Mouse (Mus musculus) midbrain, postnatal 0 days (tissue): ENCODE measurements around the gene Cpxm1. TPM values are rescaled to one million over a fixed set of nuclear protein-coding genes. Genes with fewer than 3 reads are reported as not detected.
"Not testable (repeated sequence)": the region's sequence is repeated elsewhere in the genome, so short reads cannot be mapped to it uniquely, and the experiment has no call there.

Source experiments
- ATAC-seq: fragments of 200-750 bp; cut with Nextera tagmentation; 2 replicates; pipeline ENCODE4 v1.8.0; 2017; ENCODE audit warnings: moderate number of reproducible peaks, mild to moderate bottlenecking, moderate TSS enrichment, moderate library complexity; ENCODE audit not compliant: low FRiP score
- DNase-seq: peaks from one replicate; pipeline ENCODE4 v3.0.0-alpha.2; 2015; ENCODE audit warnings: low spot score
- H3K27ac ChIP-seq: fragments of 300-500 bp; sonication (generic); 2 replicates; pipeline ENCODE4 v1.5.1; 2014; ENCODE audit warnings: low read depth, mild to moderate bottlenecking, low read length, mixed read lengths
- H3K27me3 ChIP-seq: fragments of 300-500 bp; sonication (generic); 2 replicates; pipeline ENCODE4 v1.6.1; 2014; ENCODE audit warnings: low read length, control low read depth, mixed read lengths; ENCODE audit not compliant: insufficient read depth
- H3K36me3 ChIP-seq: fragments of 300-500 bp; sonication (generic); 2 replicates; pipeline ENCODE4 v1.6.1; 2014; ENCODE audit warnings: low read length, control low read depth, mixed read lengths; ENCODE audit not compliant: insufficient read depth
- H3K4me1 ChIP-seq: fragments of 300-500 bp; sonication (generic); 2 replicates; pipeline ENCODE4 v1.6.1; 2014; ENCODE audit warnings: mild to moderate bottlenecking, control low read depth, antibody characterized with exemption, low read length, mixed read lengths; ENCODE audit not compliant: insufficient read depth
- H3K4me2 ChIP-seq: fragments of 300-500 bp; sonication (generic); 2 replicates; pipeline ENCODE4 v1.6.1; 2014; ENCODE audit warnings: low read depth, mild to moderate bottlenecking, low read length, mixed read lengths; ENCODE audit not compliant: poor library complexity, severe bottlenecking
- H3K4me3 ChIP-seq: fragments of 300-500 bp; sonication (generic); 2 replicates; pipeline ENCODE4 v1.5.1; 2014; ENCODE audit warnings: low read depth, mild to moderate bottlenecking, low read length, moderate library complexity
- H3K9ac ChIP-seq: fragments of 300-500 bp; sonication (generic); replicated peaks from 2 replicates; pipeline ENCODE4 v1.6.1; 2014; ENCODE audit warnings: mild to moderate bottlenecking, low read length, moderate library complexity, mixed read lengths; ENCODE audit not compliant: poor library complexity, severe bottlenecking
- H3K9me3 ChIP-seq: fragments of 300-500 bp; sonication (generic); 2 replicates; pipeline ENCODE4 v1.6.1; 2016; ENCODE audit warnings: low read length, control low read depth
- CTCF ChIP-seq: IDR thresholded peaks from 2 replicates; pipeline ENCODE4 v1.5.1; 2016; ENCODE audit warnings: antibody characterized with exemption, mild to moderate bottlenecking
- WGBS: fragments of 180-500 bp; shearing (Covaris S2); extraction: QIAGEN DNeasy Blood & Tissue Kit; methylation state at CpG from one replicate; pipeline ENCODE4 v1.1.7; 2014; 5-methylcytosine and 5-hydroxymethylcytosine counted together
- polyA plus RNA-seq: library from polyadenylated mRNA; unstranded; fragments of >200 nt; fragmentation: Nextera tagmentation; extraction: Ambion mirVana; gene quantifications from 2 replicates; pipeline ENCODE4 v1.2.1, GENCODE M21; 2015
- total RNA-seq: library from RNA; depleted of rRNA; stranded (reverse); fragments of >200 nt; gene quantifications from 2 replicates; pipeline ENCODE4 v1.2.3, GENCODE M21; 2014

The Cpxm1 gene
- total and polyA plus RNA-seq, 2 experiments from 2014 or later, result 26.2 to 32.4 TPM

DNA sequence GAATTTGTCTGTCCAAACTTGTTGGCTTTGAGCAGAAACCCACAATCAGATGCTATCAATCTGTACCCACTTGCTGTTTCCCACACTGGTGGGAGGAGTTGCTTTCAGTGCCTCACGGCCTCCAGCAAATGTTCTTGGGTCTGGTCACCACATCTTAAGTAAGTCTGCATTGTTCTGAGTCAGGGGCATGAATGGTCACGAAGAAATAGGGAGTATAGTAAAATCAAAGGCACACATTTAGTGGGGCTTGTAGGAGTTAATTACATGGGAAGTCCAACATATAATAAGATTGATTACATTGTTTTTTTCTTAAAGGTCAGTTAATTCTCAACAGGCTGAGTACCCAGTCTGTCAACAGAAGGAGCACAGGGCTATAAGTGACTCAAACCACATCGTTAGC, 14.2 kb downstream of the Cpxm1 start:
- DNase-seq, result no peak
- no peak overlapping the region for H3K9ac ChIP-seq
- WGBS, result 51% methylated on average over 3 of the region's 3 CpGs
- H3K4me3 ChIP-seq, result no peak overlapping the region
- no peak overlapping the region for H3K4me2 ChIP-seq
- H3K27me3 ChIP-seq, result no peaks in the 10 kb centered on the region
- no peaks in the 10 kb centered on the region for H3K4me1 ChIP-seq
- H3K27ac ChIP-seq, result no peak overlapping the region
- H3K36me3 ChIP-seq, result no peaks in the 10 kb centered on the region
- no peaks in the 10 kb centered on the region for H3K9me3 ChIP-seq
- no peak for ATAC-seq
- TF ChIP-seq CTCF, result no peak

- Histone ChIP-seq H3K9me3 (no peaks in the 10 kb centered on the region), H3K4me2 (no peak overlapping the region)
Observed at GRCm38 (mm10) chr2:130374951-130375350, 22.4 kb downstream of the Cpxm1 start.

GRCm38 (mm10) chr2:130373026-130373425, 24.3 kb downstream of the Cpxm1 start:
- not testable (repeated sequence) for H3K4me2 ChIP-seq, H3K9me3 ChIP-seq
- 48% methylated on average over 1 of the region's 1 CpGs for whole genome bisulfite sequencing

More at GRCm38 (mm10) chr2:130374951-130375350, 22.4 kb downstream of the Cpxm1 start:
- no peaks in the 10 kb centered on the region for H3K36me3 ChIP-seq
- TF ChIP-seq CTCF, result no peak
- no peak for DNase-seq
- H3K27ac ChIP-seq, result no peak overlapping the region
- ATAC-seq, result no peak
- no peak overlapping the region for H3K9ac ChIP-seq
- H3K4me3 ChIP-seq, result no peak overlapping the region
- no peaks in the 10 kb centered on the region for H3K27me3 ChIP-seq
- WGBS, result 78% methylated on average over 4 of the region's 4 CpGs
- no peaks in the 10 kb centered on the region for H3K4me1 ChIP-seq

GRCm38 (mm10) chr2:130367386-130367785, 30.0 kb downstream of the Cpxm1 start:
- Histone ChIP-seq H3K27ac (no peak overlapping the region), H3K4me1 (no peaks in the 10 kb centered on the region; the same call in 1 of the 2 replicates), H3K27me3 (peaks cover 12% of the 10 kb centered on the region), H3K9me3 (no peaks in the 10 kb centered on the region), H3K36me3 (peaks cover under 1% of the 10 kb centered on the region; the same call in 1 of the 2 replicates), H3K9ac (no peak overlapping the region), H3K4me3 (no peak overlapping the region), H3K4me2 (no peak overlapping the region)
- no peak for DNase-seq
- no peak for TF ChIP-seq CTCF
- WGBS, result 70% methylated on average over 4 of the region's 4 CpGs
- no peak for ATAC-seq

More at GRCm38 (mm10) chr2:130373026-130373425, 24.3 kb downstream of the Cpxm1 start:
- not testable (repeated sequence) for H3K4me3 ChIP-seq, H3K9ac ChIP-seq, H3K27ac ChIP-seq, H3K27me3 ChIP-seq, H3K36me3 ChIP-seq, DNase-seq, H3K4me1 ChIP-seq, ATAC-seq

GRCm38 (mm10) chr2:130365211-130366094, 31.9 kb downstream of the Cpxm1 start:
- Histone ChIP-seq H3K9me3 (no peaks in the 10 kb centered on the region), H3K4me1 (no peaks in the 10 kb centered on the region; the same call in 1 of the 2 replicates), H3K4me3 (peak overlapping the region; percentile 27), H3K9ac (0 out of 2 replicates have a peak overlapping the region, but pooled peaks have one; percentile 33), H3K36me3 (peaks cover 8% of the 10 kb centered on the region; the same call in 1 of the 2 replicates), H3K27ac (no peak overlapping the region), H3K27me3 (peaks cover 27% of the 10 kb centered on the region), H3K4me2 (peak overlapping the region; percentile 47)
- TF ChIP-seq CTCF, result peak; percentile 46
- ATAC-seq (peak; percentile 39), DNase-seq (peak; percentile 24)
- WGBS, result 10% methylated on average over 30 of the region's 30 CpGs

GRCm38 (mm10) chr2:130362511-130363026, 34.8 kb downstream of the Cpxm1 start:
- no peak overlapping the region for H3K9ac ChIP-seq
- H3K27ac ChIP-seq, result no peak overlapping the region
- no peak overlapping the region for H3K4me2 ChIP-seq
- H3K4me1 ChIP-seq, result no peaks in the 10 kb centered on the region; the same call in 1 of the 2 replicates
- DNase-seq, result peak; percentile 70
- WGBS, result 4% methylated on average over 14 of the region's 14 CpGs
- H3K27me3 ChIP-seq, result peaks cover 29% of the 10 kb centered on the region
- no peak overlapping the region for H3K4me3 ChIP-seq
- no peak for ATAC-seq
- H3K9me3 ChIP-seq, result no peaks in the 10 kb centered on the region
- TF ChIP-seq CTCF, result peak; percentile 77
- H3K36me3 ChIP-seq, result peaks cover 8% of the 10 kb centered on the region; the same call in 1 of the 2 replicates
